Mouse (Mus musculus) ES-E14 (cell line): ENCODE measurements at regions not wholly inside any gene's neighbourhood (a gene's known extent, or its start where the extent isn't known, plus 50 kb on each side); places are given as distances from the start of the nearest gene placed in this dataset.

Experiments used
- CHD2 ChIP-seq: IDR thresholded peaks from 2 replicates; pipeline ENCODE4 v1.6.1; 2014; ENCODE audit warnings: mild to moderate bottlenecking, low read depth, low read length, inconsistent platforms
- MAFK ChIP-seq: IDR thresholded peaks from 2 replicates; pipeline ENCODE4 v1.6.1; 2014; ENCODE audit warnings: mild to moderate bottlenecking, low read depth, low read length, inconsistent platforms; ENCODE audit not compliant: insufficient read depth
- ZNF384 ChIP-seq: IDR thresholded peaks from 2 replicates; pipeline ENCODE4 v1.6.1; 2012; ENCODE audit warnings: low read depth, low read length, inconsistent platforms

- no peak for TF ChIP-seq CHD2
- TF ChIP-seq MAFK, result no peak
- no peak for TF ChIP-seq ZNF384
Observed at GRCm38 (mm10) chr5:53385513-53386148, 80.3 kb upstream of the Rbpj start.
